Mouse (Mus musculus) c-Kit-positive CD71-positive TER-119-positive erythroid progenitor cells, embryonic 14.5 days (primary cell): ENCODE results near the gene Olfr560.

Experiments
- DNase-seq: peaks from one replicate; pipeline ENCODE4 v3.0.0-alpha.2; 2013; ENCODE audit warnings: low spot score

Gene Olfr560

DNA sequence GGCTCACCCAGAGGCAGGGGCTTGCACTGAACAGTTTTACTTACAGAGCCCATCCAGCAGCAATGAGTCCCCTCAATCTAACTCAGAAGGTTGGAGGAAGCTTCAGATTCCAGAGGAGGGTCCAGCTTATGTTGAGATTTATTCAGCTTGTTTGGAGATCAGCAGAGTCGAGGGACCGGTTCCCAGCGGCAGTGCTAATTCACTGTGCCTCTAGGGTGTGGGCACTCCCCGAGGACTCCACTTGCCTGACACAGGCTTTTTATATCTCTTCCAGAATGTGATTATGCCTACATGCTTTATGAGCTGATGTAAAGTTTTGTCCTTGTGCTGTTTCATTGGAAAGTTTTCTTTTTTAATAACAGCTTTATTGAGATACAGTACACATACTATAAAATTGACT, at the start of gene Olfr560, which contains the start of gene Olfr78:
Olfr560 (minus strand) TSS at position 101 of the 400 bp plus-strand sequence.
Olfr78 (minus strand) TSS at position 206 of the 400 bp plus-strand sequence.
- no peak for DNase-seq

GRCm38 (mm10) chr7:102803180-102803579, 44.0 kb upstream of the Olfr560 start, which contains the start of gene Olfr564:
Gene Olfr564 (plus strand): TSS chr7:102803480.
- no peak for DNase-seq

GRCm38 (mm10) chr7:102770921-102771320, 11.8 kb upstream of the Olfr560 start, which contains the start of gene Olfr561:
Gene Olfr561 (plus strand): TSS chr7:102771221.
- DNase-seq: no peak

DNA sequence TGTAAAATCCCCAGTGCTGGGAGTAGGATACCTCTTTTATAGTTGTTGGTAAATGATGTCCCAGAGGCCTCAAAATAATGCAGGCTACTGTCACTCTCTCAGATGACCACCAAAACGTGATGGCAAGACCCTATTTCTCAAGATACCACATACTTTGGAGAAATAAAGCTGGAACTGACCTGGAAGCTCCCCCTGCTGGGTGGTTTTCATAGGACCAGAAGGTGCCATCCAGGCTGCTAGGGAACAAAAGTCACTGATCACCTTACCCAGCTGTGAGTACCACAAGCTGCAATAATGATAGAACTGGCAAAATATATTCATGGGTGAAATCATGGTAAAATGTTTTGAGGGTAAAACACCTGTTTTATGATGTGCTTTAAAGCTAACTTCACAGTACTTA, 7.1 kb downstream of the Olfr560 start:
- no peak for DNase-seq

GRCm38 (mm10) chr7:102737705-102738104, 21.5 kb downstream of the Olfr560 start:
- no peak for DNase-seq

DNA sequence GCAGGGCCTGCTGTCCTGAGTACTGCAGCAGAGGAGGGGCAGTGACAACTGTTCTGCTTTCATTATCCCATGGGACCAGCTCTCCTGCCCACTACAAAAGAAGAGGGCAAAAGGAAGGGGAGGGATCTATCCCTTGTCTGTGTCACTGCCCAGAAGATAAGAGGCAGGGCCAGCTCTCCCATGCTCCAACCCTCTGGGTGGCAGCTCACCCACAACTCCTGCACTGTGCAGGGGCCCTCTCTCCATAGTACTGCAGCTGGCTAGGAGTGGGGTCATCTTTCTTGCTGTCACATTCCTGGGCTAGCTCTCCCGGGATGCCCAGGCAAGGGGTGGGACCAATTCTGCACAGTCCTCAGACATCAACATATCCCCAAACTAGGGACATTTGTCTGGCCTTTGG, 25.4 kb downstream of the Olfr560 start:
- DNase-seq: no peak

GRCm38 (mm10) chr7:102727391-102727790, 31.8 kb downstream of the Olfr560 start, which contains the start of gene Olfr559:
Gene Olfr559 (minus strand): TSS chr7:102727491.
- no peak for DNase-seq

DNA sequence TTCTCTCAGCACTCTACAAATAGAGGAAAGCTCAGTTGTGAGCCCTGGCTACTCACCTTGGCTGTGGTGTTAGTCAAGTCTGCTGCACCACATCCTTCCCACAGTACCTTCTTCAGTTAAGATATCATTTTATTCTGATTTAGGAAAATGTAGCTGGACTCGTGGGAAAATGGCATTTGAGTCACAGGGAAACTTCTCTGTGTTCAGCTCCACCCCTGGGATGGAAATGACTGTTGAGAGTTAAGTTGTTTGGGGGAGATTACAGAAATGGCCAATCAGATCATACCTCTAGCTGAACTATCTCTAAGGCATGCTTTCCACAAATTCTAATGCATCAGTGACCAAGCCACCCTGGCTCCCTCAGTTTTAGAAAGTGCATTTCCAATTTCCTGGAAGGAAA, 40.2 kb downstream of the Olfr560 start, which contains the start of gene Olfr33:
Olfr33 (minus strand) TSS at position 101 of the 400 bp plus-strand sequence.
- no peak for DNase-seq

- DNase-seq: no peak
These were observed 57.3 kb downstream of the Olfr560 start, which contains the start of gene Olfr558 for GRCm38 (mm10) chr7:102701915-102702314. Gene Olfr558 (plus strand): TSS chr7:102702215.
